Mouse (Mus musculus) hindbrain, embryonic 10.5 days (tissue): ENCODE measurements at regions not wholly inside any gene's neighbourhood (a gene's known extent, or its start where the extent isn't known, plus 50 kb on each side); places are given as distances from the start of the nearest gene placed in this dataset.

Experiments
- DNase-seq: peaks from one replicate; pipeline ENCODE4 v3.0.0-alpha.2; 2017; ENCODE audit warnings: low spot score
- H3K27ac ChIP-seq: fragments of 300-500 bp; sonication (generic); 2 replicates; pipeline ENCODE4 v1.5.1; 2016; ENCODE audit warnings: mild to moderate bottlenecking, moderate library complexity
- H3K27me3 ChIP-seq: fragments of 300-500 bp; sonication (generic); 2 replicates; pipeline ENCODE4 v1.6.1; 2016; ENCODE audit warnings: mild to moderate bottlenecking; ENCODE audit not compliant: poor library complexity, insufficient read depth, severe bottlenecking
- H3K36me3 ChIP-seq: fragments of 300-500 bp; sonication (generic); 2 replicates; pipeline ENCODE4 v1.6.1; 2016; ENCODE audit warnings: mild to moderate bottlenecking, moderate library complexity
- H3K4me1 ChIP-seq: fragments of 300-500 bp; sonication (generic); replicated peaks from 2 replicates; pipeline ENCODE4 v1.6.1; 2016; ENCODE audit warnings: mild to moderate bottlenecking
- H3K4me3 ChIP-seq: fragments of 300-500 bp; sonication (generic); 2 replicates; pipeline ENCODE4 v1.5.1; 2016; ENCODE audit warnings: mild to moderate bottlenecking, moderate library complexity
- H3K9me3 ChIP-seq: fragments of 300-500 bp; sonication (generic); 2 replicates; pipeline ENCODE4 v1.6.1; 2016; ENCODE audit warnings: mild to moderate bottlenecking, moderate library complexity
- whole genome bisulfite sequencing: fragments of 180-500 bp; shearing (Covaris S2); methylation state at CpG from one replicate; pipeline ENCODE4 v1.1.7; 2016; 5-methylcytosine and 5-hydroxymethylcytosine counted together

- Histone ChIP-seq H3K27ac (no peak overlapping the region), H3K4me1 (no peaks in the 10 kb centered on the region), H3K27me3 (no peaks in the 10 kb centered on the region), H3K36me3 (no peaks in the 10 kb centered on the region), H3K4me3 (no peak overlapping the region), H3K9me3 (no peaks in the 10 kb centered on the region)
- 78% methylated on average over 4 of the region's 4 CpGs for WGBS
- no peak for DNase-seq
Measured at GRCm38 (mm10) chr8:56202342-56202741, 92.0 kb upstream of the Hpgd start.

DNA sequence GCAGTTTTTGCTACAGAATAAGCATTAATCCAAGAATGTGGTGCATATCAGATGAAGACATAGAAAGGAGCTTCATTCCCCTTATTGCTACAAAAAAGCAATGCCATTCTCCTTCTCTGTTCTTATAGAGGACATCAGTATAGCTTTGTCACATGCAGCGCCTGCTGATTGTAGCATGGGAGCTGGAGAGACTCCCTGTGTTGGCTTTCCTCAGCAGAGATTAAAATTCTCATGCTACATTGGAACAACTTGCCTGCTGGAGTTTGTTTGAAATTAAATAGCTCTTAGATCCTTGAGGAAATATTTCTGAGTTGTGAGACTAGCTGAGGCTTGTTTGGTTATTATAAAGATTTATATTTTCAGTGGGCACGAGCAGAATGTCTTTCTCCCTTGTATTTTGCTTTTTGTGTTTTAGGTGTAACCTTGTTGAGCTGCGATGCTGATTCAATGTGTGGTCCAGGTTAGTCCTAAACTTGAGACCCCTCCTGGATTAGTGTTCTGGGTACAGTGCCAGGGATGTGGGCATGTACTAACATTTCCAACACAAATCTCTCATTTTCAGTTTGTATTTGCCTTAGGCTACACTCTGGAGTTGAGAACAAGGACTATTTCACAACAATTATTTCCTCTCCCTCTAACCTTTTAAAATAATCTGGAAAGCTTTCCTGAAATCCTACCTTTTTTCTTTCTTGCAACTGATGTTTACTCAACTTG lies 82.3 kb upstream of the Hpgd start:
- no peaks in the 10 kb centered on the region for H3K4me1 ChIP-seq
- no peaks in the 10 kb centered on the region for H3K9me3 ChIP-seq
- no peaks in the 10 kb centered on the region for H3K27me3 ChIP-seq
- no peak for DNase-seq
- no peaks in the 10 kb centered on the region for H3K36me3 ChIP-seq
- WGBS = 89% methylated on average over 3 of the region's 3 CpGs
- no peak overlapping the region for H3K4me3 ChIP-seq
- H3K27ac ChIP-seq = no peak overlapping the region

DNA sequence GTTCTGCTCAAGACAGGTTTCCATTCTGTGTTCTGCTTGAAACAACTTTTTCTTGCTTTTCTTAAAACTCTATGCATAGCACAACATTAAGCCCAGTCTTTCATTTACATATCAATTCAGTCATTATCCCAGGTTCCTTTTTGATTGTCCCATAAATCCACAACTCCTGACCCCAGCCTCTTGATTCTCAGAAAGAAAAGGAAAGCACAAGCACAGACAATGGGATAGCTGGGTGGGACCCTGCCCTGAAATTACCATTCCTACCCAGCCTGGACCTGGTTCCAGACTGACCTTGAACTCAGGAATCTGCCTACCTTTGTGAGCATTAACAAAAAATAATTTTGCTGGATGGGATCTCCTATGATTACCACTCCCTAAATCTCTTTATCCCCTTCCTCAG lies 75.5 kb upstream of the Hpgd start:
- no peaks in the 10 kb centered on the region for H3K4me1 ChIP-seq
- no peaks in the 10 kb centered on the region for H3K36me3 ChIP-seq
- H3K4me3 ChIP-seq = no peak overlapping the region
- H3K27me3 ChIP-seq = no peaks in the 10 kb centered on the region
- no peak overlapping the region for H3K27ac ChIP-seq
- no peak for DNase-seq
- no peaks in the 10 kb centered on the region for H3K9me3 ChIP-seq

DNA sequence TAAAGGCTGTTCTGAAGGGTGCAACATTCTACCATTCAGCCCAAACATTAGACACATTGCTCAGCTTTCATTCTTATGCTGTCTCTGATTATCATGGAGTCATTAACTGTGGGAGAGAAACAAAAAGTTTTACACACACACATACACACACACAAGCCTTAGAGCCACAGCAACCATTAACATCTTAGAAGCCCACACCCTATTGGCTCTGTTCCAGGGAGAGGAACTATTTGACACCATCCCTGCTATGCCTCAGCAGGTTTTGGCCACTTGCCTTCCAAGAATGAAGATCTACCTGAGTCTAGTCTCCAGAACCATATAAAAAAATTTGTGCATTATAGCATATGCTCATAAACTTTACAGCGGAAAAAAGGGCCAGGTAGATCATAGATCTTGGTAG lies 75.0 kb upstream of the Hpgd start:
- 85% methylated on average over 1 of the region's 1 CpGs for WGBS
- Histone ChIP-seq H3K27me3 (no peaks in the 10 kb centered on the region), H3K36me3 (no peaks in the 10 kb centered on the region), H3K4me1 (no peaks in the 10 kb centered on the region), H3K4me3 (no peak overlapping the region), H3K27ac (no peak overlapping the region), H3K9me3 (no peaks in the 10 kb centered on the region)
- no peak for DNase-seq

- no peaks in the 10 kb centered on the region for H3K9me3 ChIP-seq
- H3K4me1 ChIP-seq = no peaks in the 10 kb centered on the region
- DNase-seq = no peak
- no peak overlapping the region for H3K27ac ChIP-seq
- no peaks in the 10 kb centered on the region for H3K36me3 ChIP-seq
- no peak overlapping the region for H3K4me3 ChIP-seq
- 86% methylated on average over 3 of the region's 3 CpGs for WGBS
- no peaks in the 10 kb centered on the region for H3K27me3 ChIP-seq
Measured at GRCm38 (mm10) chr8:56223010-56223409, 71.4 kb upstream of the Hpgd start.

DNA sequence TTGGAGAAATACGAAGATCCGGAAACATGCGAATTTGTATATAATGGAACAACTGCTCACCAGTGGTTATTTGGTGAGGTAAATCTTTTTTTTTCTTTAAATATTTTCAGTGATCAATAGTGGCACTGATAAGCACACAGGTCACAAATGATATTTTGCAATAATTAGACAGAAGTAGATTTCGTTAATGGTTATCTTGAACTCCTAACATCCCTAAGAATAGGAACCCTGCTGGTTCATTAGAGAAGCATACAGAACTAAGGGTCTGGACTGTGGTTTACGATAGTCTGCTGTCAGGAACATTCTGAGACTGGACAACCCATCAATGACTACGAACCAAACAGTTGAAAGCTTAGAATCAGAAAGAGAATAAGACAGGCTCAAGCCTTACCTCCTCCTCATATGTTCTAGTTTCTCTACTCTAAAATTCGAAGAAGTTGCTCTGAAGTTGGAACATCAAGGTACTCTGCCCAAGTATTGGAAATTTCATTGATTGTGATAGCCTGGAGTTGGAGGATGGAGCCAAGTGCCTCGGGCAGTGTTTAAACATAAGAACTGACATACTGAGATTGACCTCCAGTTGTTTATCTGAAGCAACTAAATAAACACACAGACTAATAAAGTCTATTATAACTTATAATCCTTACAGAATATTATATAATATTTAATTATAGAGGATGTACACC lies 63.6 kb upstream of the Hpgd start:
- Histone ChIP-seq H3K4me3 (no peak overlapping the region), H3K4me1 (no peaks in the 10 kb centered on the region), H3K27me3 (no peaks in the 10 kb centered on the region), H3K36me3 (no peaks in the 10 kb centered on the region), H3K27ac (no peak overlapping the region), H3K9me3 (no peaks in the 10 kb centered on the region)
- WGBS = 87% methylated on average over 8 of the region's 8 CpGs
- DNase-seq = no peak

DNA sequence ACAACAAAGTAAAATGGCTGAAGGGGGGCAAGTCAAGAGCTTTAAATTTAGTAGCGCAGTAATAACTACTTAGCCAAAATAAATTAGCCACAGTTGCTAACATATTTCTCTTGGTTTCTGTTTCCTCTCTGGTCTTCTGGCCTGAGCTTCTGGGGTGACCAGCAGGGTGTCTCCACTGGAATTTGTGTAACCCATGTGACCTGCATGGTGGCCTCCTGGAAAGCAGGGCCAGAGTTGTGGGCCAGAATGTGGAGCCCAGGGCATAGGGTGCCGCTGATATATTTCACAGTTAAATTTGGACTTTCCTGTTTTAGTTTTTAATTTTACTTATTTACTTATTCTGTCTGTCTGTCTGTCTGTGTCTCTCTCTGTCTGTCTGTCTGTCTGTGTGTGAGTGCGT lies 62.5 kb upstream of the Hpgd start:
- no peaks in the 10 kb centered on the region for H3K9me3 ChIP-seq
- 77% methylated on average over 3 of the region's 3 CpGs for WGBS

GRCm38 (mm10) chr8:56232552-56232951 lies 61.8 kb upstream of the Hpgd start:
- no peaks in the 10 kb centered on the region for H3K36me3 ChIP-seq
- 79% methylated on average over 3 of the region's 3 CpGs for WGBS
- no peaks in the 10 kb centered on the region for H3K27me3 ChIP-seq
- no peaks in the 10 kb centered on the region for H3K4me1 ChIP-seq
- H3K9me3 ChIP-seq = no peaks in the 10 kb centered on the region
- no peak overlapping the region for H3K4me3 ChIP-seq
- DNase-seq = no peak
- H3K27ac ChIP-seq = no peak overlapping the region

More for the DNA sequence above, 62.5 kb upstream of the Hpgd start:
- no peaks in the 10 kb centered on the region for H3K36me3 ChIP-seq
- no peak overlapping the region for H3K27ac ChIP-seq
- DNase-seq = no peak
- no peak overlapping the region for H3K4me3 ChIP-seq
- H3K4me1 ChIP-seq = no peaks in the 10 kb centered on the region
- H3K27me3 ChIP-seq = no peaks in the 10 kb centered on the region

DNA sequence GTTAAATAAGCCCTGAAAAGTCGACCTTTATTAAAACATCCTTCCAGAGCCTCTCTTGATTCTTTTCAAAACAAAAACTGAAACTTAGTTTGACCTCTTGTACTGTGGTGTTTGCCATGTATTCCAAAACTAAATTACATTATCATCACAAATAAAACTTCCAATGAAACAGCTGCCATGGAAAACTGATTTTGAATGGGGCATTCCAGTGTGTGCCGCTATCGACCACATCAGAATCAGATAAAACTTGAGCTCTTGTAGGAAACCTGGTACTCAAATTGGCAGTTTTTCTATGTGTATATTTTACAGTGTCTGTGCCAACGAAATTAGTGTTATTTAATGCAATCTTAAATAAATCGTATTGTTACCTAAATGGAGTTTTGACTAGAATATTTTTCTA lies 60.6 kb upstream of the Hpgd start:
- DNase-seq = no peak
- no peaks in the 10 kb centered on the region for H3K9me3 ChIP-seq
- WGBS = 72% methylated on average over 5 of the region's 5 CpGs
- H3K36me3 ChIP-seq = no peaks in the 10 kb centered on the region
- H3K4me3 ChIP-seq = no peak overlapping the region
- no peak overlapping the region for H3K27ac ChIP-seq
- no peaks in the 10 kb centered on the region for H3K4me1 ChIP-seq
- H3K27me3 ChIP-seq = no peaks in the 10 kb centered on the region

- Histone ChIP-seq H3K36me3 (no peaks in the 10 kb centered on the region), H3K4me1 (no peaks in the 10 kb centered on the region), H3K9me3 (no peaks in the 10 kb centered on the region), H3K27me3 (no peaks in the 10 kb centered on the region), H3K4me3 (no peak overlapping the region), H3K27ac (no peak overlapping the region)
- WGBS = 63% methylated on average over 2 of the region's 2 CpGs
- DNase-seq = peak; percentile 5
Measured at GRCm38 (mm10) chr8:56234238-56234637, 60.1 kb upstream of the Hpgd start.

DNA sequence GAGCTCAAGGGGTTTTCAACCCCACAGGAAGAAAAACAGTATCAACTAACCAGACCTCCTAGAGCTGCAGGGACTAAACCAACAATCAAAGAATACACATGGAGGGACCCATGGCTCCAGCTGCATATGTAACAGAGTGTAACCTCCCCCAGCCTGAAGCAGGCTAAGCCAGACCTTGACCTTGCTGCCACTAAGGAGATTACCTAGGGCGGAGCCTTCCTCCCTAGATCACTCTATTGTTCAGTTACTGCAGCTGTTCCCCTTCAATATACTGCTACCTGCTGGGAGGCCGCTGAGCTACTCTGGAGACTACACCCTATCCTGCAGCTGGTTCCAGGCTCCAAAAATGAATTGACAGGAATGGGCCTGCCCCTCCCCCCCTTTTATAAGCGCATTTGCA lies 51.1 kb upstream of the Hpgd start:
- H3K4me1 ChIP-seq = 0 out of 2 replicates have a peak, but pooled peaks cover 4% of the 10 kb centered on the region

More for the DNA sequence above, 51.1 kb upstream of the Hpgd start:
- Histone ChIP-seq H3K27me3 (no peaks in the 10 kb centered on the region), H3K4me3 (no peak overlapping the region), H3K27ac (no peak overlapping the region), H3K9me3 (no peaks in the 10 kb centered on the region), H3K36me3 (no peaks in the 10 kb centered on the region)
- DNase-seq = no peak
- 73% methylated on average over 3 of the region's 3 CpGs for WGBS
